Mouse (Mus musculus): Measurements from ENCODE around the gene Madd.
A peak's percentile ranks its signal among the peaks of the same experiment; 100 is the strongest.

Gene Madd

DNA sequence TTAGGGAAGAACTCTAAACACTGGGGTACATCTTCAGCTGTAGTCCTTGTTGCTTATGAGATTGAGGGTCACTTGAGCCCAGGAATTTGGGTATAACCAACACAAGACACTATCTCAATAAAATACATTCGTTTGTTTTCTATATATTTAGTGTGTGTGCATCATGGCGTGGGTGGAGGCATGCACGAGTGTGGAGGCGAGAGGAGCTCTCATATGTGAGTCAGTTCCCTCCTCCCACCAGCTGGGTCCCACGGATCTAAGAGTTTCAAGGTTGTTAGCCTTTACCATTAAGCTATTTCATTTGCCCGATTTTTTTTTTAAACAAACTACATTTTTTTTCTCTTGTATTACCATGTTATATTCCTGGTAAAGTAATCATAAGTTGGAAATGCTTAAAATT, 92.8 kb downstream of the Madd start:
- DNase-seq (ENCODE audit: low read depth), result peak; percentile 29

DNA sequence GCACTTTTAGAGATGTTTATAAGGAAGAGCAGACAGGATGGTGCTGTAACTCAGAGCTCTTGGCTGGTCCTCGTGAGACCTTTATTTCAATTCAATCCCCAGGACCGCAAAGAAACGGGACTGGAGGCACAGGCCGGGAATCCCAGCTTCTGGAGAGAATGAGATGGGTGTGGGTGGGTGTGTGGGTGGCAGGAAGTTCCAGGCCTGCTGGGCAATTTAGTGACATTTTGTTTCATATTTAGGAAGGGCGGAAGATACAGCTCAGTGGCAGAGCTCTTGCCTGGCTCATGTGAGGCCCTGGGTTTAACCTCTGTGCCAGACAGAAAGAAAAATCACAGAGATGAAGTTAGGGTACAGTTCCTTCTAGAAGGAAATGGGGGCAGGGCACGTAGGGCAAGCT, 93.4 kb downstream of the Madd start:
- no peak for DNase-seq (ENCODE audit: low read depth)

DNA sequence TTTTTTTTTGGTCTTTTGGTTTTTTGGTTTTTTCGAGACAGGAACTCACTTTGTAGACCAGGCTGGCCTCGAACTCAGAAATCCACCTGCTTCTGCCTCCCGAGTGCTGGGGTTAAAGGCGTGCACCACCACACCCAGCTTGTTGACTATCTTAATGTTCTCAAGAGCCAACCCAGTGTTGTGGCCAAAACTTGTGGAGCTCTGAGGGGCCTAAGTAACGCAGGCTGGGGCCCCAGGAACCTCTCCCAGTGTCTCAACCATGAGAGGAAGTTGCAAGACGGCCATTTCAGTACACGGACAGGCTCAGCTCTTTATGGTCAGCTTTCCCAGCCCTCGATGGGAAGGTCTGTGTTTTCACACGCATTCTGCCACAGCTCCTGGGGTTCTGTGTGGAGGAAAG, 94.7 kb downstream of the Madd start:
- no peak for DNase-seq (ENCODE audit: low read depth)

DNA sequence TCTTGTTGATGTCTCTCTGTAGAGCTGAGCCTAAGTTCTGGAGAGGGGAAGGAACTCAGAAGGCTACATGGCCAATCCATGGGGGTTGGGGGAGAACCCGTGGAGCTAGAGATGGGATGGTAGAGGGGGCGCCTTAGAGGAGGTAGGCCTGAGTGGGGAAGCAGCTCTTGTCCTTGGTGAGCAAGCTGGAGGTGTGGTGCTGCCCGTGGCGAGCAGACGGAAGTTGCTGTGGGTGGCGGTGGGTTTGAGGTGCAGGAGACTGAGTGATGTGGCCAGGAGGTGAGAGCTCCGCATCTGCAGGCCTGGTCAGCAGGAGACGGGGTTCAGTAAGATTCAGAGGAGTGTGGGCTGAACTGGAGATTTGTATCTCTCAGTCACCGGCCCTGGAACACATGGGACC, 96.2 kb downstream of the Madd start:
- peak; percentile 56 for DNase-seq (ENCODE audit: low read depth)
